Mouse (Mus musculus): Measurements from ENCODE around the gene Cacng2.

- no peak for TF ChIP-seq CTCF (IDR thresholded peaks at IDR 0.05)
- no peak for TF ChIP-seq EP300 (IDR thresholded peaks at IDR 0.05; ENCODE audit: insufficient read depth, low read depth, low read length)
- TF ChIP-seq POLR2A (IDR thresholded peaks at IDR 0.05; ENCODE audit: insufficient read depth, low read depth, low read length) = no peak
These were observed 165.5 kb downstream of the Cacng2 start for GRCm38 (mm10) chr15:77954362-77954761.

Measured in heart, adult 2 months (tissue).